Mouse (Mus musculus) heart, postnatal 36 days (tissue): ENCODE results near the gene Shisa3. TPM values are rescaled to one million over a fixed set of nuclear protein-coding genes. Genes with fewer than 3 reads are reported as not detected.

ENCODE experiments used
- DNase-seq, 2 experiments: peaks; one replicate each; pipeline ENCODE4 v3.0.0; 2021 to 2022
- intact Hi-C: fragments of 180-260 bp; cut with DNase I; formaldehyde crosslinking; loops from one replicate; pipeline ENCODE4 v1.15.1; 2025
- total RNA-seq, 2 experiments: library from RNA; stranded (reverse); gene quantifications; 2 replicates each; pipeline ENCODE4 v1.2.3; 2021

Gene Shisa3
- under 1 TPM; 0.80 to 0.81 TPM for total RNA-seq

DNA sequence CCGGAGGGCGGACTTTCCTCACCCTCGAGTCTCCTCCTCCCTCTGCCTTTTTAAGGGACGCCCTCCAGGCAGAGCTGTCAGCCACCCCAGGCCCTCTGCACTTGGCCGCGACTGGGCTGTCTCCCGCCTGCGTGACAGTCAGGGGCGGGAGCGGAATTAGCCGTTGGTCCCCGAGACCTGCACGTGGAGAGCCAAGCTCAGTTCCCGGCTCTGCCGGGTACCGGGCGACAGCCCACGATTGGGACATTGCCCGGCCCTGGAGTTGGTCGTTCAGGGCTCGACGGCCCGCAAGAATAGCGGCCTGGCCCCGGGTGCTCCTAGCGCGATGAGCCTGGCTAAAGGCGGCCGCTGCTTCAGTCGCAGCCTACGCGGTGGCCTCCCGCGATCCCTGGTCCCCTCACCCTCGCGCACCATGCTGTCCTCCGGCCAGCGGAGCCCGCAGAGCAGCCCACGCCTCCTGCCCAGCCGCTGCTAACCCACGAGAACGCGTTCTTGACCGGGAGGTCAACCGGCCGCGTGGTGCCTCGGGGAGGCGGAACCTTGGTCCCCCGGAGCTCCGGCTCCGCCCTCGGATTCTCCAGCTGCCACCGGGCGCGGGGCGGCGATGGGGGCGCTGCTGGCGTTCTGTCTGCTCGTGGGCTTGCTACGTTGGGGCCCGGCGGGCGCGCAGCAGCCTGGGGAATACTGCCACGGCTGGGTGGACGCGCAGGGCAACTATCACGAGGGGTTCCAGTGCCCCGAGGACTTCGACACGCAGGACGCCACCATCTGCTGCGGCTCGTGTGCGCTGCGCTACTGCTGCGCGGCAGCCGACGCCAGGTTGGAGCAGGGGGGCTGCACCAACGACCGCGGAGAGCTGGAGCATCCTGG, at the start of gene Shisa3:
TSS of gene Shisa3 (plus strand) at position 79 of the 870 bp plus-strand sequence.
- intact Hi-C loops: loop anchor here (5.0 kb wide), 2 partner anchors 76 to 119 kb away; no protein-coding TSS in a partner anchor
- peak; percentile 22 to 61 for DNase-seq

DNA sequence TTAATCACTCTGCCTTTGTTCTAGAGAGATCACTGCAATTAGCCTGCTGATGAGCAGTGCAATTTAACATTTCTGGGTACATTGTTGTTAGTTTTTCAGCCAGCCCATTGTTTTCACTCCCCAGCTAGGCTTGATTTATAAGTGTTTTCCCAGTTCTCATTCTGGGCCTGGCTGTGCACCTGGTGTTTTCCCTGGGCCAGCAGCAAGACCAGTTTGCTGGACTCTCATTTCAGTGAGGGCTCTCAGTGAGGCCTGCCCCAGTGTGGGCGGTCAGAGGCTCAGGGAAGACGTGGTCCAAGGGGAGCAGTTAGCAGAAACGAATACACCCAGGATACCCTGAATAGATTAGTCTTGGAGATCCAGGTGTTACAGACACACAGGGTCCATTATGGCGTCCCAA, 49.0 kb upstream of the Shisa3 start:
- intact Hi-C loops: no loop called here
- DNase-seq: no peak

DNA sequence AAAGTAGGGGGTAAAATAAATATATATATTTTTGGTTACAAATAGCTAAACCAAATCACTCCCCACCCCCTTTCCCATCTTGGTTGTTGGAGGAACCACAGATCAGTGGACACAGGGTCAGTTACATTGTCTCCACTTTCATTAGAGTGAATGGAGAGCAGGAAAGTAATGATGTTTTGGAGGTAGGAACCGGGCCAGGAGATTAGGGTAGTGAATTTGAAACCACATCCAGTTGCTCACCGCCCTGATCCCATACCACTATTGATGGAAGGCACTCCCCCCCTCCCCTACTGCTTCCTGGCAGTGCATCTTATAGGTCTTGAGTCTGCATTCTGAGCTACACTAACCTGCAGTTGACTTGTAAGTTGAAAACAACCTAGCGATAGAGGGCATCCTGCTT, 48.6 kb upstream of the Shisa3 start:
- DNase-seq: no peak
- intact Hi-C loops: no loop called here

DNA sequence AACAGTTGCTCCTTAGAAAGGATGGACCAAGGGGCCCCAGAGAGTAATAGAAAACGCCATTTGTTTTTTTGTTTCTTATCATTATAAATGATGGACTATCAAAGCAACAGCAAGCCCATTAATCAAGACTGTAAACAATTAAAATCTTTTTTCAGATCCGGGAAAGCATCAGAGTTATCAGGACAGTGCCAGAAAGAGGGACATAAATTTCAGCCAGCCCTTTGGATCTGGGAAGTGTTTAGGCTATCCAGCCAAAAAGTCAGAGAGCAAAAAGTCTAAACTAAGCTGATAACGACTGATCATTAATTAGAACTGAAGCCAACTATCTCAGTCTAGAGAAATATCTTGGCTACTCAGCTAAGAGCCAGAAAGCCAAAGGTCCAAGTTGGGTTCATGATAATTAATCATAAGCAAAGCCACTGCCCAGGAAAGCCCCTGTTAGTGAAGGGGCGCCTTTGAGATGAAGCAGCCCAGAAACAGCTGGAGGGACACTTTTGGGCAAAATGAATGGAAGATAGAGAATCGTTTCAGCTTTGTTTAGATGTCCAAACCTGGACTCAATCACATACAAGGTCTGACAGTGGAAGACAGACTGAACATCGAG, 35.0 kb upstream of the Shisa3 start:
- DNase-seq: no peak
- intact Hi-C loops: no loop called here

DNA sequence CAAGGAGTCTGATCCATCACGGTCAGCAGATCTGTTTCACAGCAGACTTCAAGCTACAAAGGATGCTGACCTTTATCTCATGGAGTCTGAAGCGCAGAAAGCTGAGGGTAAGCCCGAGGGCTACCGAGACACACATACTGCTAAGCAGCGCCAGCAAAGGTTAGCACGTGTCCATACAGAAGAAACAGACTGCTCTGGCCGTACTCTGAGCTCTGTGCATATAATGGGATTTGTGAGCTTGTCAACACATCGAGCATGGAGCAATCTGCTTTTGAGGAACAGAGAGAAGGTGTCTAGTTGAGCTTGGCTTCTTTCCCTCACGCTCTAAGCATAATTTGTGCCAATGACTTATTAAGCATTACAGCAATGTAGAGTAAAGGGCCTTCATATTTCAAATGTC, 33.6 kb upstream of the Shisa3 start:
- no peak for DNase-seq
- intact Hi-C loops: no loop called here

DNA sequence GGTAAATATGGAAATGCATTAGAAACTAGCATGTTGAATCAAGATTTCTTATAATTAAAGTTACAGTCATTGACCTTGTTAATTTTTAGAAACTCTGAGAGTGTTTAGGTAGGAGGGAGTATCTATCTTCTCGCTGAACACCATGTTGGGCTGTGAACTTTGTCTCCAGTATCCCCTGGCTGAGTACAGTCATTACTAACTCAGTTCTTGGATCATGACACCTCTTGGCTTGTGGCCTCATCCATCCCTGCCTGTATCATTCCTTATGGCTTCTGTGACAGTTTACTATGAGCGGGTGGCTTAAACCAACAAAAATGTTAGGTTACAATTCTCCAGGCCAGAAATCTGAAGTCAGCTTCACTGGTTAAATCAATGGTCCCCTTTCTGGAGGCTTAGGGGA, 32.0 kb upstream of the Shisa3 start:
- intact Hi-C loops: no loop called here
- no peak for DNase-seq

DNA sequence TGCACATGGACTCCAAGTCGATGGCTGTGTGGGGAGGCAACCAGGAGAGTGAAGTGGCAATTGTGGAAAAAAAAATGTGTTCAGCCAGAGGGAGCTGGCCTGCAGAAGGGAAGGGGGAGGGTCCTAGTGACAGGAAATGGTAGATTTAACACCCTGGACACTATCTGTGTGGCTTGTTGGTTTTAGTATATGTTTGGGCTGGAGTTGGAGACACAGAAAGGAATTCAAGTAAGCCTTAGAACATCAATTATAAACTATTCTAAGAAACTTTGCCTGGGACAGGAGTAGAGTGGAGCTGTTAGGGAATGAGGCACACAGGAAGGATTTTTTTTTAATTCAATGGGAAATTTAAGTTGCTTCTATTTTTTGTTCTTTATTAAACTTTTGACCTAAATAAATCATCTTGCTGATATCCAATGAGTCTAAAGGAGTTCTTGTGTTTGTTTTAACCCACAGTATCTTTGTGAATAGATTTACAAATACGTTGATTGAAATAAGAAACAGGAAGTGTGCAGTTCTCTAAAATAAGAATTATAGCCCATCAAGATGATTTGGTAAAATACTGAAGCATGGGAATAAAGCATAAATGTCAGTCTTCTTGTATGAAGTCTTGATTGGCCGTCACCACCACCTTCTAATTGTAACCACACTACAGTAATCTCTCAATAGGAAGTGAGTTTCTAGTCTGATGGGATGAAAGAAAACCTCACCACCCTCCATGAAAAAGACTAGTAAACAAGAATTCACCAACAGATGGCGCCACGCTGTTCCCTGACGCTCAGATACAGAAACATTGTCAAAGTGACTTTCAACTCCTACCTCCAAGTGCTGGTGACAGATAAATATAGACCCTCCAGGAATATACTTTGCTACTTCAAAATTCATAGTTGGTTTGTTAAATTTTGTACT, 27.7 kb upstream of the Shisa3 start:
- DNase-seq: peak in 1 of 2 experiments; percentile 5
- intact Hi-C loops: loop anchor here (2.0 kb wide), 1 partner anchor 145 kb away; no protein-coding TSS in a partner anchor

DNA sequence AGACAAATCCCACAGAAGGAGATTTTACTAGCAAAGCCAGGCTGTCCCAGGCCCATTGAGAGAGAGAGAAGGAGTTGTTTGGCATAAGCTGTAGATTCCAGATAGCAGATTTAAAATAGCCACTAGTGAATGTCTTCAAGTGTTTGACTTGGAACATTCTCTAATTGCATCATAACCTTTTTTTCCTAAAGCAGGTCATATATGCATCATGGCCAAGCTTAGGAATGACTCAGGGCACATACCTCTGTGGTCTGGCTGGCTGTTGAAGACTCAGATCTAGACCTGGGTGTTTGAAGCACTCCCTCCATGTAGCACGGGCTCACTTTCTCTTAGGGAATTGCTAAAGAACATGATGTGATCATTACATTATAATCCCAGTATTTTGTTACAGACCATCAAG, 12.6 kb upstream of the Shisa3 start:
- DNase-seq: no peak
- intact Hi-C loops: no loop called here

DNA sequence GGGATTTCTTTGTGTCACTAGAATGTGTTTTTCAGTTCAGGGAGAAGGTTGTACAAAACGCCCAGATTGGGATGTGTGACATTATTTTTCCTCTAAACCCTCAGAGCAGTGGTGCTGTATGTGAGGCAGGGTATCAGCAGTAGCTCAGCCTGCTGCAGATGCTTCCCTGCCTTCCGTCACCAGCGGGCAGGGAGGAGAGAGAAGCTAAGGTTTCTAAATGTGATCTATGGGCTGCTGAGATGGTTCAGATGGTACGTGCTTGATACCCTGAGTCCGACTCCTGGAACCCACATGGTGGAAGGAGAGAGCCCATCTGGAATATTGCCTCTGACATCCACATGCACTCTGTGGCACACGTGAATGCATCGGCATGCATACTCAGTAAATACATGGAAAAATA, 12.1 kb upstream of the Shisa3 start:
- no peak for DNase-seq
- intact Hi-C loops: no loop called here

DNA sequence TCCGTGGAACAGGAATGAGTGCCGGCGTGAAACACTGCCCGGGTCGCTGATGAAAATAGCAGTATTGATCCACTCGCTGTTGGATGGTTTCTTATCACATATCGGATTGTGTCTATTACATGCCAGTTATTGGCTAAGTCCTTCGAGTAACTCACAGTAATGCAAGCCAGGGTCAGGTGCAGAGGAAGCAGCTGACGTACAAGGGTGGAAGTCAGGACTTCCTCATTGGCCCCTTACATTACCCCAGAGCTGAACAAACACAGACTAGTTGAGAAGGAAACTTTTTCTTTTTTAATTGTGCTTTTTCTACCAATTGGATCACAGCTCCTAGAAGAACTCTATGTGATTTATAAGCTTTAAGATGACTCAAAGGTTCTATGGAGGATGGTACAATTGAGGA, 7.7 kb upstream of the Shisa3 start:
- intact Hi-C loops: no loop called here
- DNase-seq: no peak

DNA sequence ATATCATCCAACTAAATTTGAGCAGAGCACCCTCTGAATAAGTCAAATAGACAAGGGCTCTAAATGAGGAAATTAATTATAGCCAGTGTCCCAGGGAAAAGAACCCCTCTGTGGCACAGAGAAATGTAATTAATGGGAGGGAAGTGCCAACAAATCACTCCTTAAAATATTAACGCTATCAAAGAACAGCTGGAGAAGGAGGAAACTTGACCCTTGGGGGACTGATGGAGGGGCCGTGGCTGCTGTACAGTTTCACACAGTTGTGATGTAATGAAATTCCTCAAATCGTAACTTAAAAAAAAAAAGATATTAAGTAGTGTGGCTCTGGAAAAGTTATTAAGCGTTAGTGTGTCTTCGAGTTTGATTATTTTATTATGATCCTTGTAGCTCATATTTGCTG, 1.7 kb upstream of the Shisa3 start:
- intact Hi-C loops: loop anchor here (5.0 kb wide), 2 partner anchors 74 to 121 kb away; no protein-coding TSS in a partner anchor

DNA sequence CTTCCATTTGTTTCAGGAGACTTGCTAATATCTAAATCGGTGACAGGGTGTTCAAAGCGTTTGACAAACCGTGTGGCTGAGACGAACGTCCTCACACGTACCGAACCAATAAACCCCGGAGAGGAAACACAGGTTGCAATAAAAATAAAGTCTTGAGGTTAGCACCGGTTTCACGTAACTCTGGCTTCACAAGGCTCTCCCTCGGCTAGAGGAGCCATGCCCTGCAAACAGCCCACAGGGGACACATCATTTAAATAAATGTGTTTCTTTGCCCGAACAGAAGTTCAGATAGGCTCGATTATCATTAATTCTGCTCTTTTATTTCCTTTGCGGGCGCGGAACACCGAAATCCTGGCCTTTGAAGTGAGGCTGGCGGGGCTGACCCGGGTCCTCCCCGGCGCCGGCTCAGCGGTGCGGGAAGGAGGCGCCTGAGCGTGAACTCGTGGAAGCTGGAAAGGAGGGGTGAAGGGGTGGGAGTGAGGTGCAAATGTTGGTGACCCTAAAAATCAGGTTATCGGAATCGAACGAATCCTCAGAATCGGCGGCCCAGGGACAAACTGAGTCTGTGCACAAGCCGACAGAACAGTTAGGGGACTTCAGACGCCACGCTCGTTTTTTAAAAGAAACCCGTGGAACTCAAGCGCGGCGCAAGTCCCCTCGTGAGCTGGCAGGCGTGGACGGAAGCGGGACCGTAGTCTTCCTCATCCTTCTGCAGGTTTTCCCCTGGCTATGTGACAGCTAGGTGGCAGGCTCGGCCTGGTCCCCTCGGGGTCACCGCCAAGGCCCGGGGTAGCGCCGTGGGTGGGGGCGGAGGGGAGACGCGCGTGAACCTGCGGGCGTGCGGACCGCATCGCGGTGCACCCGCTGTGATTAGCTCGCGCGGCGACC, 522 bp upstream of the Shisa3 start:
- intact Hi-C loops: loop anchor here (5.0 kb wide), 2 partner anchors 75 to 120 kb away; no protein-coding TSS in a partner anchor
- DNase-seq: peak; percentile 45 to 58

More for the DNA sequence above, 1.7 kb upstream of the Shisa3 start:
- DNase-seq: no peak

DNA sequence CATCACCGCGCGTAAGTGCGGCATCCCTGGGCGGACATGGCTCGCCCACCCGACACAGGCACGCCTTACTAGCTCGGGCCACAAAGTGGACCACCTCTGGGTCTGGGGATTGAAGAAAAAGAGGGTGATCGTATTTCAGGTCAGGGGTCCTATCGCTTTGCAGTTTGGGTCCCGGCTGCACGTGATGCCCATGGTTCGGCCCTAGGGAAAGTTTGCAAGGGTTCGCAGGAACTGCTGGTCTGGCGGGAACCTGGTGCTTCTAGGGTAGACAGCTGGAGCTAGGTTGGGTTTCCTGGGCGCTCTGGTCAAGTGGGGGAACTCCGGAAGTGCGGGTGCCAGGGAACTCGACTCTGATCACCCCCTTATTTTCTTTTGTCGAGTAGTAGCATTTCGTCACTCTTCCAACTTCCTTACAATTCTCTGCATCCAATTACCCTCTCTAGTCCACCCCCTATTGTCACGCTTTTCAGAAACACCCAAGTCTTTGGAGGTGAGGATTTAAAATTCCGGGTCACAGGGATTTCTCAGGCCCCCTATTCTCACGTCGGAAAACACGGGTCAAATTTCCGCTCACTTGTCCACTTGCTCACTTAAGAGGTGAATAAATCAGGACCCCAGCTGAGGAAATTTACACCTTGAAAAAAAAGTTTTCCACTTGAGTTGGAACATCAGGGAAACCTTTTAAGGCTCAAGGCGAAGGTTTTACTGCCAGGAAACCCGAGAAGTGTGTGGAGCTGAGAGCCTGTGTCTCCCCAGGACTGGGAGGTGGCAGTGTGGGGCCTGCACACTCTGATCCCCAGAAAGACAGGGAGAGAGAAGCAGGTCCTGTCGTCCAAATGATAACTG, 1.2 kb downstream of the Shisa3 start:
- DNase-seq: no peak
- intact Hi-C loops: loop anchor here (5.0 kb wide), 2 partner anchors 77 to 118 kb away; no protein-coding TSS in a partner anchor

DNA sequence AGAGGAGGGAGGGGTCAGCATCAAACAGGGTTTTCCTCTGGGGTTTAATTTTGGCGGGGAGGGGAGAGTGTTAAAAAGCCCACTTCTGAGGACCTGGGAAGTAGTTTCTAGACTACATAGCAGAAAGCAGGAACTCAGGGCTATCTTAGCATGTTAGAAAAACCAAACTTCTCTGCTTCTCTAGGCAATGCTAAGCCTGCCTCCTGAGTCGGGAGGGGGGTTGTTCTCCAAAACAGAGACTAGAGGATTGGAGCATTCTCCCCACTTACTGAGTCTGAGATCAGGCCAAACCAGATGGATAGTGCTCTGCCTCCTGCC, 1.8 kb downstream of the Shisa3 start:
- intact Hi-C loops: loop anchor here (5.0 kb wide), 2 partner anchors 77 to 118 kb away; no protein-coding TSS in a partner anchor

DNA sequence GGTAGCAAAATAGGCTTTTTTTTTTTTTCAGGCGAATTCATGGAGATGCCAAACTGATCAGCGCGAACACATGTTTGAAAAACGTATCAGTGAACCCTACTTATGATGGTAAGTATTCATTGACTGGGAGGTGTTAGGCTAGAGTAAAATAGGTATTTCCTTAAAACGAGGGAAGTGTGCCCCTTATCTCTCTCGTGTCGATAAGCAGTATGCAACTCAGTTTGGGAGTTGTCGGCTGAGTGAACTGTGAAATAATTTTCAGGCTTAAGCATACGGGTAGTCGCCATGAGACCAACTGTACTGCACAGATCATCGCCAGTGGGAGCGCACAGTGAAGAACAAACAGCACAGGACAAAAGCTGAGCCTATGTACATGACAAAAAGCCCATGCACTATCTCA, 13.5 kb downstream of the Shisa3 start:
- no peak for DNase-seq
- intact Hi-C loops: no loop called here

More for the DNA sequence above, 1.8 kb downstream of the Shisa3 start:
- DNase-seq: no peak

DNA sequence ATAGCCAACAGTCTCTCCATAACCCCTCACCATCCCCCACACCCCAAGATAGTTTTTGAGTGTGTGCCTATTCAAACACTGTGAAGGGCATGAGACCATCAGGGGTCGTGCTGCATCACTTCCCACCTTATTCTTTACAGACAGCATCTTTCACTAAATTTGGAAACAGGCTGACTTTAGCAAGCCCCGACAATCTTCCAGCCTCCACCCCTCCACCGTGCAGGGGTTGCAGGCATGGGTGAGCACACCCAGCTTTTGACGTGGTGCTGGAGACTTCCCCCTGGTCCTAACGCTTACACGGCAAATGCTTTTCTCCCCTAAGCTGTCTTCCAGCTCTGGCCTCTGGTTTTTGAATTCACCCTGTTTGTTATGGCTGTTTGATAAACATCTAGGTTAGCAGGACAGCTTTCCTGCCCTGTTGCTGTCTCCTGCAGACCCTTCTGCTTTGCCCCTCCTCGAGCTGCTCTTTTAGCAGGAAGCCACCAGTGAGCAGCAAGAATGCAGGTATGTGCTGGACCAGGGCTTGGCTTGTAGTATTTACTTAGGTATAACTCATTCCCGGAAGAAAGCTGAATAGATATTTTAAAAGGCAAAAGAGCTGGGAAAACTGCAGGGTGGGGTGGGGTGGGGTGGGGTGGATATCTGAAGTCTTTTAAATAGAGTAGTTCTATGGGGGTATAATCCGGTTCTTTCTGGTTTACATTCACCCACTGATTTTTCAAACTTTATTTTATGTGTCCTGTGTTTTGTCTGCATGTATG, 20.7 kb downstream of the Shisa3 start:
- intact Hi-C loops: no loop called here

DNA sequence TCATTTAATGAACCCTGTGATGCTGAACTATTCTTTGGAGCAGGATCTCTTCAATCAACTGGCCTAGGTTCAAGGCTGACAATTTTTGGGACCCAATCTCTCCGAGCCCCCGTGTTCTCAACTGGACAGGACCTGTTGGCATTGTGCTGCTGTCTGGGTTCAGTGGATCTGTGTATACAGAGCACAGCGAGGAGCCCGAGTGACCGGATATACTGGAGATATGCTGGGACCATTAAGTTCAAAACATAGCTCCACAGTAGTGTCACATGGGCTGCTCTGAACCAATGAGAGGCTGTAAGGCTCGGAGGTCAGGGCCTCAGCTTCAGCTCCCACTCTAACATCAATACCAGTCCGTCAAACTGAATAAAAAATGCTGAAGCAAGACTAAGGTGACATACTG, 21.8 kb downstream of the Shisa3 start:
- intact Hi-C loops: no loop called here
- DNase-seq: no peak

More for the DNA sequence above, 20.7 kb downstream of the Shisa3 start:
- DNase-seq: no peak

DNA sequence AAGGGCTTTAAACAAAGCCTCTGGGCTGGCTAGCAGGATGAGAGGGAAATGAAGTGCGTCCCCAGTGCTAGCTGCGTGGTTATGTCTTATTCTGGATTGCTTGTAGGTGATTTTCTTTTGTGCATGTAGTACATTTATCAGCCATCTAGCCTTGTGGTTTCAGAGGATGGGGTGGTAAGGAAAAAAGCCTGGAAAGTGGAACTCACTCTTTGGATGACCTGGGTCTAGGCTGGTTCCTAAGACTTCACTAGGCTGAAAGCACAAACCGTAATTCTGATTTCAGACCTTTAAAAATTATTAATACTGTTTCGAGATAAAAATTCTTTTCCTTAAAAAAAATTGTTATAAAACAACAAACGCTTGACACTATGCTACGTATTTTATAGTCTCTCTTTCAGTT, 22.2 kb downstream of the Shisa3 start:
- intact Hi-C loops: no loop called here
- DNase-seq: no peak
